Mouse (Mus musculus): ENCODE results near the gene Cercam.
A peak's percentile ranks its signal among the peaks of the same experiment; 100 is the strongest.
"Not testable (repeated sequence)": the region's sequence is repeated elsewhere in the genome, so short reads cannot be mapped to it uniquely, and the experiment has no call there.

Cercam gene

GRCm38 (mm10) chr2:29853736-29854135 is 15.2 kb upstream of the Cercam start:
- DNase-seq (ENCODE audit: low spot score in 2 of 2), result no peak

- DNase-seq (ENCODE audit: low spot score in 2 of 2), result no peak
Observed at GRCm38 (mm10) chr2:29855585-29856210, 13.3 kb upstream of the Cercam start.

GRCm38 (mm10) chr2:29856451-29857260 is 12.3 kb upstream of the Cercam start:
- DNase-seq (ENCODE audit: low spot score in 2 of 2), result no peak

- DNase-seq (ENCODE audit: low spot score in 2 of 2), result no peak
Observed at GRCm38 (mm10) chr2:29857341-29857740, 11.6 kb upstream of the Cercam start.

GRCm38 (mm10) chr2:29857967-29858366 is 11.0 kb upstream of the Cercam start:
- no peak for DNase-seq (ENCODE audit: low spot score in 2 of 2)

- DNase-seq (ENCODE audit: low spot score in 2 of 2), result peak in 1 of 2 experiments; percentile 62
Observed at GRCm38 (mm10) chr2:29858748-29859473, 10.1 kb upstream of the Cercam start.

GRCm38 (mm10) chr2:29865125-29865524 is 3.8 kb upstream of the Cercam start:
- DNase-seq (ENCODE audit: low spot score in 2 of 2), result no peak

GRCm38 (mm10) chr2:29869646-29870451 is 885 bp downstream of the Cercam start:
- no peak for DNase-seq (ENCODE audit: low spot score in 2 of 2)

- DNase-seq (ENCODE audit: low spot score in 2 of 2), result no peak
Observed at GRCm38 (mm10) chr2:29872581-29873295, 3.8 kb downstream of the Cercam start.

GRCm38 (mm10) chr2:29873801-29874200 is 4.8 kb downstream of the Cercam start:
- DNase-seq (ENCODE audit: low spot score in 2 of 2), result no peak

GRCm38 (mm10) chr2:29878061-29878460 is 9.1 kb downstream of the Cercam start:
- DNase-seq (ENCODE audit: low spot score in 2 of 2), result no peak

GRCm38 (mm10) chr2:29879191-29879590 is 10.2 kb downstream of the Cercam start:
- DNase-seq (ENCODE audit: low spot score in 2 of 2), result no peak

- peak; percentile 41 to 68 for DNase-seq (ENCODE audit: low spot score in 2 of 2)
Observed at GRCm38 (mm10) chr2:29879964-29880830, 11.2 kb downstream of the Cercam start.

- not testable (repeated sequence) for DNase-seq (ENCODE audit: low spot score in 2 of 2)
Observed at GRCm38 (mm10) chr2:29886659-29887292, 17.8 kb downstream of the Cercam start.

- DNase-seq (ENCODE audit: low spot score in 2 of 2), result peak; percentile 99 to 100
Observed at GRCm38 (mm10) chr2:29889066-29889944, 20.3 kb downstream of the Cercam start, which contains the start of gene Odf2. Odf2 (plus strand) TSS chr2:29889221.

- peak; percentile 79 to 82 for DNase-seq (ENCODE audit: low spot score in 2 of 2)
Observed at GRCm38 (mm10) chr2:29889991-29890833, 21.2 kb downstream of the Cercam start.

- no peak for DNase-seq (ENCODE audit: low spot score in 2 of 2)
Observed at GRCm38 (mm10) chr2:29891773-29892172, 22.8 kb downstream of the Cercam start.
